Mouse (Mus musculus) T-helper 2 cell (primary cell): ENCODE results near the gene Nrap.

Experiments used
- in situ Hi-C: fragments of 300-600 bp; cut with MboI, MseI; formaldehyde crosslinking; loops from one replicate; pipeline ENCODE4 v1.15.1; 2025; ENCODE audit warnings: high pct_unique_total_duplicates

The Nrap gene

GRCm38 (mm10) chr19:56396669-56397621 lies 7.1 kb upstream of the Nrap start, which contains the start of gene Casp7:
Gene Casp7 (plus strand): TSS chr19:56397129.
- in situ Hi-C loops = no loop called here

- in situ Hi-C loops = no loop called here
Observed at GRCm38 (mm10) chr19:56396227-56396626, 6.4 kb upstream of the Nrap start.

DNA sequence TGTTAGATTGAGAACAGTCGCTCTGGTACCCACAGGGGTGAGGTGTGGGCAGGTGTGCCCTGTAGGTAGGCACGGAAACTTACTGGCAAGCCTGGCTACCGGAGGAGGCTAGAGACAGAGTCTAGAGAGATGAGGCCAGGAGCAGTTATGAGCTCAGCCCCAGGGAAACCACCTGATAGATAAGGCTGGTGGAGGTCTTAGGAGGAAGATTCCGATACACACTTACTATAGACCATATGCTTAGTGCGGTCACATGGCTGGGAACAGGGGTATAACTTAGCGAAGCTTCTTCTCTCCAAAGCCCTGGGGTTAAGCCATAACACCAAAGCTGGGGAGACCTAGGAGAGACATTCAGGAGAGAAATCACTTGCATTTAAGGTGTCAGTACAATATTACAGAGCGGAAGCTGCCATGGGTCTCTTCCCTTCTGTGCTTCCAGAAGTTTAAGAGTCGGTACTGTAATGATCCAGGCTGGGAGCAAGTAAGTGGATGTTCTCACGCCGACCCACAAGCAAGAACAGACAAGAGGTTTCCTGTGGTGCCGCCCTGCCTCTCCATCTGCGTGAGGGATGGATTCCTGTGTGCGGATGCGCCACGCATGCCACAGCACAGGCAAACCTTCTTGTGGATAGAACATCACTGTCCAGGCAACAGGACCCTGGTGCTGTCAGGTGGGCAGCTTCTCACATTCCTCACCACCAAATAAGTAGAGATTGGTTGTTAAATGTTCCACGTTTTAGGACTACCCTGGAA lies 5.5 kb upstream of the Nrap start:
- in situ Hi-C loops = no loop called here

DNA sequence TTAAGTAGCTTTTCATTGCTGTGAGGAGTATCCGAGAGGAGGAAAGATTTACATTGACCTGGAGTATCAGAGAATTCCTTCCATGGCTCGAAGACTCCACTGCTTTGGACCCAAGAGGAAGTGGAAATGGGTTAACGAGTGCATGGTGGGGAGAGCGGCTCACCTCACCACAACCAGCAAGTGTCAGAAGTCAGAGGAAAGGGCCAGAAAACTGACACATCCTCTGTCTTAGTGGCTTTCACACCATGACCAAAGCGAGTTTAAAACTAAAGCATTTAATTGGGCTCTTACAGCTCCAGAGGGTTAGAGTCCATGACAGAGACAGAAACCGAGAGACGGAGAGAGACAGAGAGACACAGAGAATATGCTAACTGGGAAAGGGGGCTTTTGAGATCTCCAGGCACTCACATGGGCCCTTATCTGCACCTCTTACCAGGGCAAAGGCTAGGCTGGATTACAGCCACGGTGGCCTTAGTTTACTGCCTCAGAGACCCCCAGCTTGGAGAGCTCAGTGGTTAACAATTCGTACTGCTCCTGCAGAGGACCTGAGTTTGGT lies 3.6 kb upstream of the Nrap start:
- in situ Hi-C loops = no loop called here

GRCm38 (mm10) chr19:56391307-56392046 lies 1.6 kb upstream of the Nrap start:
- in situ Hi-C loops = no loop called here

DNA sequence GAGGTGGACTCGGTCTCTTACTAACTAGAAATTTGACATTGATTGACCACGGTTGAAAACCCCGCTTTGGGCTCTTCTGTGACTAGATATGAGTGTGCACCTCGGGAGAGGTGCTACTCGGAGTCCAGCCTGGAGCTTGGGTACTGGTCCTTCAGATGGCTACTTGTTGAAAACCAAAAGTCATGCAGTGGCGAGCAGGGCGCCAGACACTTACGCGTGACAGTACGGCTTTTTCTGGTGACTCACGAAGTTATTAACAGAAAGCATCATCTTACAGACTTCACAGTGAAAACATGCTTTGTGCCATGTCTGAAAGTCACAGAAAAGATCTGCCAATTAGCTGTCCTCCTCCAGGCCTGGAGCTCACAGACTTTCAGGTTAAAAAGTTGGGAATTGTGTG lies 661 bp downstream of the Nrap start:
- in situ Hi-C loops = no loop called here

DNA sequence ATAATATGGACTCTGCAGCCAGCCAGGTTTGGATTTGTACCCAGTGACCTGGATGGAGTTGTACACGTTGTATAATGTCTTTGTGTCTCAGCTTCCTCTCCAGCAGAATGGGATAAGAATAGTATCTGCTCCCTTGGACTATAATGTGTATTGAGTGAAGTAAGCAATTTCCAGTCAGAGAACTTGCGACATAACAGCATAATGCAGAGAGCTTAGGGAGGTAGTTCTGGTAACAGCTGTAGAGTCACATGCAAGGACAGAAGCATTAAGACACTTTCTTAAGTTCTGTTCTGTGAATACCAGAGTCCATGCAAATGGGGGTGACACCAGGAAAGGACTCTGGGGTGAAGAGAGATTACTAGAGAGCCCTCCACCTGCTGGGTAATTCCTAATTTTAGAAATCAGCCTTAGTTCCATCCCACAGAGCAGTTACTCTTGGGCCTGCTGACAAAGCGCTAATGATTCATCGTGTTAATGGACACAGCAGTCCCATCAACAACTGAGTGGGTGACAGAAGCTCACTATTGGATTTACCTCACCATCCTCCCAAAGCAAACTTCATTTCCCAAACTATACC lies 2.0 kb downstream of the Nrap start:
- in situ Hi-C loops = no loop called here

DNA sequence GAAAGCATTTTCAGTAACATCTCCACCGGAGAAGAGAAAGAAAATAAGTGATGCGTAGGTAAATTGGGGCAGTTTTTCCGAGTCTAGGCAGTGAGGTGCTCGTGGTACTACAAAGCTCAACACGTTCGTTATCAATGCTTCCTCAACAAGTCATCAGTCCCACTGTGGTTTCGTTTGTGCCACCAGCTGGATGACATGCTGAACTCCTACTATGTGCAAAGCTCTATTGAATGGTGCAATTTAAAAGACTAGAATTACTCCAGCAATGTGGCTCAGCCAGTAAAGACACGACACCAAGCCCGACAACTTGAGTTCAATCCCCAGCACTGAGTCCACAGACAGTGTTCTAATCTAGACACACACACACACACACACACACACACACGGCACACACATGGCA lies 3.7 kb downstream of the Nrap start:
- in situ Hi-C loops = no loop called here

DNA sequence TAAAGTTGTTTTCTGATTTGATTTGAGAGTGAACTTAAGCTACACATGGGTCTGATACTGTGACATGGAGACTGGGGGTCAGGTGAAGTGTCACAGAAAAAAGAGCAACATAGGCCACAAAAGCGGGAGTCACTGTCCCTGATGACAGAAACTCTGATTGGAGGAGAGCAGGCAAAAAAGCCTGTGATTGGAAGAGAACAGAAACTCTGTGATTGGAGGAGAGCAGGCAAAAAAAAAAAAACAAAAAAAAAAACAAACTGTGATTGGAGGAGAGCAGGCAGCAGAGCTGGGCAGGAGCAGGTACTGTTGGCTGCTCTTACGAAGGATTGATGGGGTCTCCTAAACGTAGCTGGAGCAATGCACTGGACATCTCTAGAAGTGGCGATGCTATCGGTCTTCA lies 4.3 kb downstream of the Nrap start:
- in situ Hi-C loops = no loop called here

DNA sequence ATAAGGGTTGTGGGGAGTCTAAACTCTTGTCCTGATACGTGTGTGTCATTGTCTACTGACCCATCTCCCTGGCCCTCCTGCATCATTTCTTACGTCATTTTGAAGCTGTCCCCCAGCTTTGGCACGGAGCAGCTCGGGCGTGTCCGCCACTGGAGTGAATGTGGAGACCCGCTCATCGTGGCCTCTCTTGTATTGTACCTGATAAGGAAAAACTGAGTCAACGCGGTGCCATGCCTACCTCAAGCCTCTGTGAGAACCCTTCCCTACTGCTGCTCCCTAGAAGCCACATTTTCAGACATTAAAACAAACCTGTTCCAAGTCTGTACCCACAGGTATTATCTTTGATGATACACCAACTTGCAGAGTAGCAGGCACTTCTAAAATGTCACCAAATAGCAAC lies 8.4 kb downstream of the Nrap start:
- in situ Hi-C loops = no loop called here

- in situ Hi-C loops = no loop called here
Observed at GRCm38 (mm10) chr19:56380341-56380740, 9.5 kb downstream of the Nrap start.

DNA sequence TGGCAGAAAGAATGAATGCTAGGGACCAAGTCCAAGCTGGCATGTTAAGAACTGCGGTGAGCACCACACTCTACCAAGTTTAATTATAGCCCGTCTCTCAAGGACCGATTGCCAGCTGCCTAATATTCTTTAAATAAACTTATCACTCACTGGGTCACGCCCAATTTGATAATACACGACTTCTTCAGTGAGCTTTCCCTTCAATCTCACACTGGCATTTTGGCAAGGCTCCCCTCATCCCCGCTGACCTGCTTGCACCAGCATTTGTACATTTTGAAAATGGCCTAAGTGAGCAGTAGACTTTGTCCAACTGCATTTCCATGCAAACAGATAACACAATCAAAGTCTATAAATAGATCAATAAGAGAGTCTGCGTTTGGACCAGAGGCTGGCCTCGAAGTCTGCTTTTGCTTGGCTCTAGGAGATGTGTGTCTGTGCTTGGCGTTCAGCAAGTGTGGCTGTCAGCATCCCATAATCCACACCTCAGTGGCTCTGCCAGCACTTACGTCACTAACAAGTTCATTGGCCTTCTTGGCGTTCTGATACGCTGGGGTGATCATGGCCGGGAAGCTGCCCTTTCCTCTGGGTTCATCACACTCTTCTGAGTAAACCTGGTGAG lies 11.2 kb downstream of the Nrap start:
- in situ Hi-C loops = no loop called here

DNA sequence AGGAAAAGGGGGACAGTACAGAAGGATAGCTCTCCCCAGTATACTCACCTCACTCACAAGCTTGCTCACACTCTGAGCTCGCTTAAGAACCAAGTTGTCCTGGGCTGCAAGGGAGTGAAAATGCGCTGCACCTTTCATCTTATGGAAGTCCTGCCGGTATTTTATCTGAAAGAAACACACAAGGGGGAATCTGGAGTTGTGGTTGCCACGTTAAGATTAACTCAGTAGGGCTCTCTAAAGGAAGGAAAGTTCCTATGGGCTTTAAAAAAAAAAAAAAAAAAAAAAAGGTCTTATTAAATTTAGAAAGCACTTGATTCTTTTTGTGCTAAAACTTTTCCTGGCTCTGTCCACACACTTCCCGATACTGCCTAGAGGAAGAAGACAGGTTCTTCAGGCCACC lies 11.8 kb downstream of the Nrap start:
- in situ Hi-C loops = no loop called here

GRCm38 (mm10) chr19:56374011-56374410 lies 15.8 kb downstream of the Nrap start:
- in situ Hi-C loops = no loop called here

GRCm38 (mm10) chr19:56373246-56373645 lies 16.6 kb downstream of the Nrap start:
- in situ Hi-C loops = no loop called here

GRCm38 (mm10) chr19:56372226-56372625 lies 17.6 kb downstream of the Nrap start:
- in situ Hi-C loops = no loop called here

DNA sequence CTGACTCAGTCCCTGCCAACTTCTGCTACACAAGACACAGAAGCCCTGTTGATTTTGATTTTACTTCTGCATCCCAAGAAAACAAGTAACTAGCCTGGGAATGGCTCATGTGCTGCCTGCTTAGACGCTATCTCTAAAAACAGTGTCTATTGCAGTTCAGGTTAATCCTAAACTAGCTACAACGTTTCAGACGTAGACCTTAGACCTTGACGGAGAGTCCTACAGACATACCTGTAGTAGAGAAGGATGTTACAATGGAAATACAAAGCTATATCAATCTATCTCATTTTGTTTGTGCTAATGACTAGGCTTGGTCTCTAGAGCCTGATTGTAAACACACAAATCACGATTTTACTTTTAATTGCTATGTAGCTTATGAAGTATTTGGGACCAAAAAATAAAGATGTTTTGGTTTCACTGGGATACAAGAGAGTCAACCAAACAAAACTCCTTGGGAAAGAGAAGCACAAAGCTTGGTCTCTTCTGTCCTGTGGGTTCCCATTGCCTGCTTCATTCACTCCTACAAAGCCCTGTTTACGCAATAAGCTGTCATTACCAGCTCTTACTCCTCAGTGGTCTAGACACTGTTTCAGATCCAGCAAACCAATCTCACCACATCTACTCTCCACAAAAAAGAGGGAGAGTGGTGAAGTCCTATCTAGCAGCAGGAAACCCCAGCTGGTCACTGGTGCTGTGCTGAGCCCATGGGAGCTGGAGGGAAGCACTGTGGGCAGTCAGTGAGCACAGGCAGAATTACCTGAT lies 19.3 kb downstream of the Nrap start:
- in situ Hi-C loops = no loop called here

DNA sequence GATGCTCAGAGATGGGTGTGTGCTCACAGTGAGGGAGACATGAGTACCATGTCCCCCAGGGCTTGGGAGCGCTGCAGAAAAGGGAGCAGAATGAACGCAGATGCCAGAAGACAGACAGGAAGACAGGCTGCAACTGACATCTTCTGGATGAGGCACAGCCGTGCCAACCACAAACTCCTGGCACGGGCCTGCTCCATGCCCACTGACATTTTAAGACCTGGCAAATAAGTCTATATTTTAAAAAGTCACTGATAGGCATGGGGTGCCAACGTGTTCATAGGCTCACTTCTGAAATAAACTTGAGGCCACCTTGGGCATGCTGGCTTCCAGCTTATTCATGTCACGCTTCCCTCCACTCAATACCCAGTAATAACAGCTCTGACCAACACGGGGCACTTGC lies 20.9 kb downstream of the Nrap start:
- in situ Hi-C loops = no loop called here

DNA sequence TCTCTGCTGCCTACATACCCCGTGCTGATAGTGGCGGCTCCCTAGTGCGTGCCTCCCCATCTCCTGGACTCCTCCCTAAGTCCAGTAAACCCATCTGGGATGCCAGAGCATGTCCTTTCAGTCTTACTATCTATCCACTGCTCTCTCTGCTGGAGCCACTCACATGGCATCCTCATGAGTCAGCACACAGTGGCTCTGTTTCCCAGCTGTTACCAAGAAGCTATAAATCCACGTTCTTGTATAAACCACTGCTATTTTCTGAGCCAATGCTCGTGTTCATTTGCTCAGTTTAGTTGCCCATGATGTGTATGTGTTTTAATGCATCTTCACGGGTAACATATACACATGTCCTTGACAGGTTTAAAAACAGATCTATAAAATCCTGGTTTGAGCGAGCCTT lies 22.1 kb downstream of the Nrap start:
- in situ Hi-C loops = no loop called here

DNA sequence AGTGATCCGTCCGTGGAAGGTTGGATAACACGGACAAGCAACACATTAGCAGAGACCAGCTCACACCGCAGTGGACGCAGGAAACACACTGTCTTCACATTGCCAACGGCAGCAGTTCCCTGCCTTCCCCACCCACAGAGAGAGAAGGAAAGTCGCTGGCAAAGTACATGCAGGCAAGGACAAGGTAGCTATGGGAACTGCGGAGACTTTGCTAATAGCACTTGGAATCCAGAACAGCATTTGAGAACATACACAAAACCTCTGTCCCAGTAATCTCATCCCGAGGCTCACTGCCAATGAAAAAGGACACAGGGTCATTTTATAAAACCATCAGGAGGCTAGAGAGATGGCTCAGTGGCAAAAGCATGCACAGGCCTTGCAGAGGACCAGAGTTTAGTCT lies 23.2 kb downstream of the Nrap start:
- in situ Hi-C loops = no loop called here
